Mouse (Mus musculus) adrenal gland (tissue): ENCODE measurements around the gene Jhy.

ENCODE experiments used
- intact Hi-C: fragments of 180-260 bp; cut with DNase I; formaldehyde crosslinking; loops from one replicate; pipeline ENCODE4 v1.15.1; 2025
- long read RNA-seq, 2 experiments: library from polyadenylated mRNA; unstranded; transcript quantifications; one replicate each; pipeline ENCODE4 v2.0.0; 2020; ENCODE audit warnings: borderline replicate concordance in 1 of 2; ENCODE audit not compliant: insufficient replicate concordance in 1 of 2

Gene Jhy
- long read RNA-seq, experiment 1: 0 reads
- long read RNA-seq, experiment 2: 0 reads

- intact Hi-C loops: no loop called here
These were observed at the start of gene Jhy for GRCm38 (mm10) chr9:40963586-40964417. TSS of gene Jhy (minus strand) at chr9:40964118.

GRCm38 (mm10) chr9:41012456-41012855, 48.5 kb upstream of the Jhy start:
- intact Hi-C loops: no loop called here

GRCm38 (mm10) chr9:41011512-41012436, 47.9 kb upstream of the Jhy start:
- intact Hi-C loops: no loop called here

- intact Hi-C loops: no loop called here
These were observed 43.9 kb upstream of the Jhy start for GRCm38 (mm10) chr9:41007785-41008184.

GRCm38 (mm10) chr9:41004415-41004814, 40.5 kb upstream of the Jhy start, which contains the start of gene Crtam:
TSS of gene Crtam (minus strand) at chr9:41004628.
- intact Hi-C loops: no loop called here

DNA sequence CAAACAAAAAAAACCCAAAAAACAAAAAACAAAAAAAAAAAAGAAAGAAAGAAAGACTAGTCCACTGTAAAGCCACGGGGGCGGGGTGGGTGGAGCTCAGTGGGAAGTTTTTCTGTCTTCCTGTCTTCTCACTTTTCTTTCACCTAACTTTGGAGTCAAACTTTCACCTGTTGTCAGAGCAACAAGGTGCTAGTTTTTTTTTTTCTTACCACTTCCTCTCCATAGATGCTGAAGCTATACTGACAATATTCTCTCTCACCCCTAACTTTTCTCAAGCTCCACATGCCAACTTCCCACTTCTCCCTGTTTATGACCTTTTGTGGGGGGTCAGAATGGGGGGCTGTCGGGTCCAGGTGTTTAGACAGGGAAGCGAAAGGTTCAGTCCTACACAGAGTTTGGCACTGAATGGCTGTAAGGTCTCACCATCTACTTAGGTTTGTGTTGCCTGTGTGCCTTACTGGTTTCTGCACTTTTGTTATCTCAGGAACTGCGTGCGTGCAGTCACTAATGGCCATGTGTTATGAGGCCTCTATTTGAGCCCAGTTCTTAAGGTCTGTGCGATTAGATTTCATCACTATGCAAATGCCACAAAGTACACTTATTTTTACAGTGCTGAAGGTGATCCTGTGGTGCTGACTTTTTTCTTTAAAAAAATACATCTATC, 33.3 kb upstream of the Jhy start:
- intact Hi-C loops: no loop called here

GRCm38 (mm10) chr9:40994075-40994474, 30.2 kb upstream of the Jhy start:
- intact Hi-C loops: loop anchor here (5.0 kb wide), 1 partner anchor 33 kb away; no protein-coding TSS in a partner anchor

- intact Hi-C loops: loop anchor here (2.0 to 5.0 kb wide), 2 partner anchors 36 to 199 kb away; no protein-coding TSS in a partner anchor
These were observed 27.6 kb upstream of the Jhy start for GRCm38 (mm10) chr9:40991511-40991910.

GRCm38 (mm10) chr9:40989940-40990588, 26.1 kb upstream of the Jhy start:
- intact Hi-C loops: loop anchor here (2.0 to 5.0 kb wide), 2 partner anchors 37 to 201 kb away; no protein-coding TSS in a partner anchor

- intact Hi-C loops: no loop called here
These were observed 20.4 kb upstream of the Jhy start for GRCm38 (mm10) chr9:40984313-40984712.

- intact Hi-C loops: loop anchor here (2.0 kb wide), 1 partner anchor 149 kb away; no protein-coding TSS in a partner anchor
These were observed 19.8 kb upstream of the Jhy start for GRCm38 (mm10) chr9:40983758-40984157.

DNA sequence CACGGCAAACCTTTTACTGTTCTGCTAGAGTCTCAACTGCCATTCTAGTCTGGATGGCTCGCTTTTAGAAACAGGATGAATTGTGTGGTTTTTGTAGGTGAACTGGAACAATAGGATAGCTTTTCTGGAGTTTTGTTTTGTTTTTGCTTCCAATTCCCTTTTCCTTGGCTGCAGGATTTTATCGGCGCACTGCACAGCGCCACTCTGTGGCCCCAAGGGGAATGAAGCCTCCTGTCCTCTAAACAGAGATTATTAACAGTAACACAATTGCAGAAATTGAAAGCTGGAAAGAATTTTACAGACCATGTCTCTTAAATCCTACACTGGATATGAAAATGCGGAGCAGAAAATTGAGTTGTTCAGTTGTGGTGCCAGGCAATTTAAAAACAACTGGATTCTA, 18.6 kb upstream of the Jhy start:
- intact Hi-C loops: loop anchor here (2.0 kb wide), 1 partner anchor 148 kb away; no protein-coding TSS in a partner anchor

DNA sequence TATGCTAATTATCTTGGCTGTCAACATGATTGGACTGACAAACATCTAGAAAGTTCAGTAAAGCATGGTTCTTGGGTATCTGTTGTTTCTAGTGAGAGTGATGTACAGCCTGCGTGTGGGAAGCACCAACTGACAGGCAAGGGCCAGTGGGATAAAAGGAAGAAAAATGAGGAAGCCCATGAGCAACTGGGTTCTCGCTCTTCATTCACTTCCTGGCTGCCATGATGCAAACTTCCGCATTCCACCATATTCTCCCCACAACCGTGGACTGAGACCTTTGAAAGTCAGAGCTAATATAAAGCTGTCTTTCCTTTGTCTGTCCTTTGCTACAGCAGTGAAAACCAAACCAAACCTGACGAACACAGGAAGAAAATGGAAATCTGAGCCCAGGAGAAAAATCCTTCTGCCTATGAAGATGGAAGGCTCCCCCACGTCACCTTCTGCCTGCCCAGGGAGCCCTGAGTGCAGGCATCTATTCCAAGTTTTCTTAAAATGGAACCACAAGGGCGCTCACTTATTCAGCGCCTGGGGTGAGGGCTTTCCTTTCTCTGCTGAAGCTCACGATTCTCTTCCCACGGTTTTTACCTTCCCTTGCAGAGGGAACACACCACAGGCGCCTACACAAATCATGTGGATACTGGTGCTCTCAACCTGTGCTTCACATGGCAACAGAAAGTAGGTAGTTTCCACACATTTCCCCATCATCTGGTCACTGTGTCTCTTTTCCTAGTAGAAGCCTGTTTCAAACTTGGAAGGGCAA, 10.3 kb upstream of the Jhy start:
- intact Hi-C loops: no loop called here

- intact Hi-C loops: no loop called here
These were observed 448 bp upstream of the Jhy start for GRCm38 (mm10) chr9:40964418-40964714.

- intact Hi-C loops: no loop called here
These were observed 2.5 kb downstream of the Jhy start for GRCm38 (mm10) chr9:40961401-40961800.

GRCm38 (mm10) chr9:40949039-40949615, 14.8 kb downstream of the Jhy start:
- intact Hi-C loops: no loop called here

- intact Hi-C loops: no loop called here
These were observed 15.4 kb downstream of the Jhy start for GRCm38 (mm10) chr9:40948473-40948872.

DNA sequence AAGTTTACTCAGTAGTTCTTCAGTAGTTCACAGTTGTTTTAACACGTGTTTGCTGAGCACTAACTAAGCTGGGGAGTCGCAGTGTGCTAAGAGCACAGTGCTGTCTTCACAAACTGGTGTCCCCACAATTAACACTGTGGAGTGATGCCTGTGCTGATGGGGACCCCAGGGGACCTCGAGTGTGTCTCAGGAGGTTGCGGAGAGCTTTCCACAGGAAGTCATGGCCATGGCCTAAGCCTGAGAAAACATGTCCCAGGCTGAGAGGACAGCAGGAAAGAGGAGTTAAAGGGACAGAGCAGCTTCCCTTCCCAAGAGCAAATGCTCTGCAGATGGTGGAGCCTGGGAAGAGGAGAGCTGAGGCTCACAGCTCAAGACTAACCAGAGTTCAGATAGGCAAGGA, 16.8 kb downstream of the Jhy start:
- intact Hi-C loops: no loop called here

- intact Hi-C loops: no loop called here
These were observed 26.5 kb downstream of the Jhy start for GRCm38 (mm10) chr9:40937425-40937824.

- intact Hi-C loops: no loop called here
These were observed 30.6 kb downstream of the Jhy start for GRCm38 (mm10) chr9:40933323-40933722.
